Mouse (Mus musculus) embryonic fibroblast, embryonic 13.5 days (primary cell): ENCODE data around the gene Meis2.

ENCODE experiments used
- CTCF ChIP-seq: IDR thresholded peaks from 2 replicates; pipeline ENCODE4 v1.5.1; 2011; ENCODE audit warnings: mild to moderate bottlenecking, control low read depth, low read length, moderate library complexity, borderline replicate concordance; ENCODE audit not compliant: insufficient read depth
- POLR2A ChIP-seq: IDR thresholded peaks from 2 replicates; pipeline ENCODE4 v1.6.1; 2011; ENCODE audit warnings: low read depth, mild to moderate bottlenecking, control low read depth, low read length, moderate library complexity

- no peak for TF ChIP-seq POLR2A
- TF ChIP-seq CTCF, result no peak
Measured at GRCm38 (mm10) chr2:115817959-115818358, 247.7 kb downstream of the Meis2 start.
